Mouse (Mus musculus): ENCODE results near the gene Basp1.

GRCm38 (mm10) chr15:25462056-25462762, 48.6 kb upstream of the Basp1 start:
- no peak for TF ChIP-seq CTCF (IDR thresholded peaks at IDR 0.05; ENCODE audit: borderline replicate concordance, extremely low read depth, insufficient read depth, insufficient read length)
- TF ChIP-seq POLR2A (IDR thresholded peaks at IDR 0.05; ENCODE audit: borderline replicate concordance, extremely low read depth, insufficient read depth, insufficient read length, poor library complexity, severe bottlenecking) = no peak

Measured in brain, embryonic 14.5 days (tissue).